Mouse (Mus musculus): ENCODE measurements around the gene Scgb1a1. TPM values are rescaled to one million over a fixed set of nuclear protein-coding genes. Genes with fewer than 3 reads are reported as not detected.

Gene Scgb1a1
- polyA plus RNA-seq, 1 experiment: not detected

DNA sequence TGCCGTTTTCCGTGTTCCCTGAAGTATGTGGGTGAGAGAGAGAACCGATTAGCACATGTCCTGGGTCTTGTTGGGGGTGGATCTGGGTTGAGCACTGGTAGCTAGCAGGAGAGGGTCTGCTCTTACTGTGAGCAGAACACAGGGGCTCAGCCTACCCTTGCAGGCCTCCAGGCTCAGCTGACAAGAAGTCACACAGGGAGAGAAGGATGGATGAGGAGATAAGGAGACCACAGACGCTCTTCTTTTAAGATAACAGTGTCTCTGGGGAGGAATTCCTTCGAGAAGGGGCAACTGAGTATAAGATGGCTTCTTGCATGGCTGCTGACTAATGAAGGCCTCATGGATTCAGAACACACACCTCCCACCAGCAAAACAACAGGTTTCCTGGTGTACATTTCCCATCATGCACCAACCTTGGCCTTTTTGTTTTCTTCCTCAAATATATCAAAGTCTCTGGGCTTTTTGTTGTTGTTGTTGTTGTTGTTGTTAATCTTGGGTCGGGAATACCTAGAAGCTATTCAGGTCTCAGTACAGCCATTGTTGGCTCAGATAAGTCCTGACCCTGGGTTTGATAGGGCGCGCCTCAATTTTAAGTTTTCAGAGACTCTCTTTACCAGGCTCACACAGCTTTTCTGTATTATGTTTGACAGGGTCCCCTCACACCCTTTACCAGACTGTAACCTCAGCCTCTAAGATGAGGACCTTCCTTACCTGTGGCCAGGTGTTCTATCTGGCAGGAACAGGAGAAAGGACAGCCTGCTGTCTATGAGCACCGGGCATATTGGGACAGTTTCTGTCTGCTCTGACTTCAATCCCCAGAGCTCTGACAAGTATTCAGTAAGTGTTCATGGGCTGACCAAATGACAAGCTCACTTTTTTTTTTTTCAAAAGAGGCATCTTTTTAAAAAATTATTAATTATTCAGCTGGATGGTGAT, 37.2 kb downstream of the Scgb1a1 start:
- WGBS: 79% methylated on average over 9 of the region's 9 CpGs
- DNase-seq: no peak
- Histone ChIP-seq H3K4me3 (replicated peaks; ENCODE audit: insufficient read depth, low read depth, low read length) (no peak overlapping the region), H3K4me1 (ENCODE audit: control insufficient read depth, insufficient read depth, low read length) (no peaks in the 10 kb centered on the region), H3K27ac (ENCODE audit: insufficient read depth, low read length) (no peak overlapping the region), H3K27me3 (ENCODE audit: control insufficient read depth, insufficient read depth, low read length) (no peaks in the 10 kb centered on the region)
- TF ChIP-seq POLR2A (IDR thresholded peaks at IDR 0.05; ENCODE audit: borderline replicate concordance, insufficient read depth, low read length) (no peak), CTCF (IDR thresholded peaks at IDR 0.05; ENCODE audit: borderline replicate concordance, insufficient read depth, low read depth, low read length) (no peak)

GRCm38 (mm10) chr19:9048981-9049687, 38.6 kb downstream of the Scgb1a1 start:
- Histone ChIP-seq H3K27ac (ENCODE audit: insufficient read depth, low read length) (no peak overlapping the region), H3K4me1 (ENCODE audit: control insufficient read depth, insufficient read depth, low read length) (no peaks in the 10 kb centered on the region), H3K4me3 (replicated peaks; ENCODE audit: insufficient read depth, low read depth, low read length) (no peak overlapping the region), H3K27me3 (ENCODE audit: control insufficient read depth, insufficient read depth, low read length) (no peaks in the 10 kb centered on the region)
- TF ChIP-seq POLR2A (IDR thresholded peaks at IDR 0.05; ENCODE audit: borderline replicate concordance, insufficient read depth, low read length): no peak
- no peak for TF ChIP-seq CTCF (IDR thresholded peaks at IDR 0.05; ENCODE audit: borderline replicate concordance, insufficient read depth, low read depth, low read length)
- DNase-seq: no peak
- WGBS: 87% methylated on average over 4 of the region's 4 CpGs

DNA sequence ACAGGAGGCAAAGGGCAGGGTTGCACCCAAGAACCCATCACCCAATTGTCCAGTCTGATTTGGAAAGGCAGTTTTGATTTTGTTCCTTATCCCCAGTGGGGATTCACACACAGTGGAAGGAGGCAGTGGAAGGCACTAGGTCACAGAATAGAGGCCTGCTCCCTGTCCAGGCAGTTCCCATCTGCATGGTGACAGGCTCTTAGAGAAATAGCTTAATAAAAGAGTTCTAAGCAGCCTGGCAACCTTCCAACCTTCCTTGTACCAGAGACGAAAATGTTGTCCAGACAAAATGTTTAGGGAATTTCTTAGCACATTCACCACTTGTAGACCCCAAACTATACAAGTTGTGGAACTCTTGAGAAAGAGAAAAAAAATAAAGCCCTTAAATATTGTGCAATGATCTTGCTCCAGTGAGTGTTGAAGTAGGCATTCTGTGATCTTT, 39.8 kb downstream of the Scgb1a1 start:
- no peaks in the 10 kb centered on the region for H3K4me1 ChIP-seq (ENCODE audit: control insufficient read depth, insufficient read depth, low read length)

DNA sequence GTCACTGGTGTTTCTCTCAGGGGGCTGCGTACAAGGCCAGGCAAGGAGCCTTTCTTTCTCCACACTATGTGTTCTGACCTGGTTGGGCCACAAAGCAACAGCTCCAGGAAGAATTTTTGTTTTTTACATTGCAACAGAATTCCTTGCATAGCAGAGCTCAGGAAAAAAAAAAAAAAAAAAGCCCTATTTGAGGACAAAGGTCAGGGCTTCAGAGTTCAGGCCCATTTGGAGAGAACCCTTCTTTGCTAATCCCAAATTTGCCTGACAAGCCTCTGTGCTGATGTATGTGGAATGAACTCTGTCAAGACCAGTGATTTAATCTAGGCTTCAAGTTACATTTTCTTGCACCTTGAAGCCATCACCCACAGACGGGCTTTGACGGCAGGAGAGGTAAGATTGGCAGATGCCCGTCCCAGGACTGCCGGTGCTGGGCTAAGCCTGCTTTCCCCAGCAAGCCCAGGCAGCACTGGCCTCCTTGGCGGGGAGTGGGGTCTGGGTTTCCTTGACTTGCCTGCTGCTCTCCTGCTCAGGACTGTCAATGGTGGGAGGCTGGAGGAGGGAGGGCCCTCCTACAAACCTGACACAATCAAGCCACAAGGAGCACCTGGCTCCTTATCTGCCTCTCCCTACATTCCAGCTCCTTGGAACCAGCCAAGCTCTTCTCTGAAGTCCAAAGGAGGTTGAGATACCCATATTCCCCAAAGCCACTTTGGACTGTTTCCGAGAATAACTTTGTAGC, 40.4 kb downstream of the Scgb1a1 start:
- Histone ChIP-seq H3K4me1 (ENCODE audit: control insufficient read depth, insufficient read depth, low read length) (no peaks in the 10 kb centered on the region), H3K4me3 (replicated peaks; ENCODE audit: insufficient read depth, low read depth, low read length) (no peak overlapping the region), H3K27ac (ENCODE audit: insufficient read depth, low read length) (no peak overlapping the region), H3K27me3 (ENCODE audit: control insufficient read depth, insufficient read depth, low read length) (no peaks in the 10 kb centered on the region)
- TF ChIP-seq POLR2A (IDR thresholded peaks at IDR 0.05; ENCODE audit: borderline replicate concordance, insufficient read depth, low read length): no peak
- TF ChIP-seq CTCF (IDR thresholded peaks at IDR 0.05; ENCODE audit: borderline replicate concordance, insufficient read depth, low read depth, low read length): no peak
- DNase-seq: no peak
- WGBS: 88% methylated on average over 7 of the region's 7 CpGs

More for the DNA sequence above, 39.8 kb downstream of the Scgb1a1 start:
- DNase-seq: no peak
- TF ChIP-seq POLR2A (IDR thresholded peaks at IDR 0.05; ENCODE audit: borderline replicate concordance, insufficient read depth, low read length) (no peak), CTCF (IDR thresholded peaks at IDR 0.05; ENCODE audit: borderline replicate concordance, insufficient read depth, low read depth, low read length) (no peak)
- Histone ChIP-seq H3K27ac (ENCODE audit: insufficient read depth, low read length) (no peak overlapping the region), H3K27me3 (ENCODE audit: control insufficient read depth, insufficient read depth, low read length) (no peaks in the 10 kb centered on the region), H3K4me3 (replicated peaks; ENCODE audit: insufficient read depth, low read depth, low read length) (no peak overlapping the region)
- 22% methylated on average over 1 of the region's 1 CpGs for WGBS

GRCm38 (mm10) chr19:9044291-9044690, 43.5 kb downstream of the Scgb1a1 start:
- DNase-seq: no peak
- H3K27ac ChIP-seq (ENCODE audit: insufficient read depth, low read length): no peak overlapping the region
- no peaks in the 10 kb centered on the region for H3K27me3 ChIP-seq (ENCODE audit: control insufficient read depth, insufficient read depth, low read length)
- no peak for TF ChIP-seq CTCF (IDR thresholded peaks at IDR 0.05; ENCODE audit: borderline replicate concordance, insufficient read depth, low read depth, low read length)
- TF ChIP-seq POLR2A (IDR thresholded peaks at IDR 0.05; ENCODE audit: borderline replicate concordance, insufficient read depth, low read length): no peak
- 81% methylated on average over 4 of the region's 4 CpGs for WGBS
- no peak overlapping the region for H3K4me3 ChIP-seq (replicated peaks; ENCODE audit: insufficient read depth, low read depth, low read length)
- H3K4me1 ChIP-seq (ENCODE audit: control insufficient read depth, insufficient read depth, low read length): no peaks in the 10 kb centered on the region

DNA sequence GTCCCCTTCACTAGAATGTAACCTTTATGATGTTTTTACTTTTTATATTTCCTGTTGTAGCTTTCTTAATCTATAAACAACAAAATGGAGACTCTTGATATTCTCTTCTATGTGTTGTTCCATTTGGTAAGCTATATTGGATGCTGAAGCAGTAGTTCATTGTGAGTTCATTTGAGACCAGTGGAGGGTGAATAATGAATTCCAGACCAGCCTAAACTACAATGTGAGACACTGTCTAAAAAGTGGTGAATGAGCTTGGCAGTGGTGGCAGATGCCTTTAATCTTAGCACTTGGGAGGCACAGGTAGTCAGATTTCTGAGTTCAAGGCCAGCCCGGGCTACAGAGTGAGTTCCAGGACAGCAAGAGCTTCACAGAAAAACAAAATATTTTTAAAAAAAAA, 44.6 kb downstream of the Scgb1a1 start:
- DNase-seq: no peak
- no peaks in the 10 kb centered on the region for H3K4me1 ChIP-seq (ENCODE audit: control insufficient read depth, insufficient read depth, low read length)
- no peak overlapping the region for H3K27ac ChIP-seq (ENCODE audit: insufficient read depth, low read length)
- H3K27me3 ChIP-seq (ENCODE audit: control insufficient read depth, insufficient read depth, low read length): no peaks in the 10 kb centered on the region
- no peak overlapping the region for H3K4me3 ChIP-seq (replicated peaks; ENCODE audit: insufficient read depth, low read depth, low read length)
- TF ChIP-seq POLR2A (IDR thresholded peaks at IDR 0.05; ENCODE audit: borderline replicate concordance, insufficient read depth, low read length): no peak
- no peak for TF ChIP-seq CTCF (IDR thresholded peaks at IDR 0.05; ENCODE audit: borderline replicate concordance, insufficient read depth, low read depth, low read length)
- WGBS: 90% methylated on average over 1 of the region's 1 CpGs

DNA sequence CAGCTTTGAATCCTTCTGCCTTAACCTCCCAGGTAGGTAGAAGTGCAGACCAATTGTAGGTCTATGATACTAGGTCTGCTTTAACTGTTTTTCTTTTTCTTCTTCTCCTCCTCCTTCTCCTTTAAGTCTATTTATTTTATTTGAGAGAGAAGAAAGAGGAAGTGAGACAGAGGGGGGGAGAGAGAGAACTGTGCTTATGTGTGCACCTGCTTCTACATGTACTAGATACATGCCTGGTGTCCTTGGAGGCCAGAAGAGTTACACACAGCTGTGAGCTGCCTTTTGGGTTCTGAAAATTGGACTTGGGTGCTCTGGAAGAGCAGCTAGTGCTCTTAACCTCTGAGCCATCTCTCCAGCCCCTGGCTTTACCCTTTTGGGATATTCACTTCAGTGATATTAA, 46.7 kb downstream of the Scgb1a1 start:
- no peaks in the 10 kb centered on the region for H3K4me1 ChIP-seq (ENCODE audit: control insufficient read depth, insufficient read depth, low read length)
- H3K27me3 ChIP-seq (ENCODE audit: control insufficient read depth, insufficient read depth, low read length): no peaks in the 10 kb centered on the region
- H3K4me3 ChIP-seq (replicated peaks; ENCODE audit: insufficient read depth, low read depth, low read length): no peak overlapping the region
- TF ChIP-seq POLR2A (IDR thresholded peaks at IDR 0.05; ENCODE audit: borderline replicate concordance, insufficient read depth, low read length): no peak
- TF ChIP-seq CTCF (IDR thresholded peaks at IDR 0.05; ENCODE audit: borderline replicate concordance, insufficient read depth, low read depth, low read length): no peak
- H3K27ac ChIP-seq (ENCODE audit: insufficient read depth, low read length): no peak overlapping the region
- no peak for DNase-seq
